Mouse (Mus musculus): Measurements from ENCODE around the gene Scgb2b17.
"Not testable (repeated sequence)": the region's sequence is repeated elsewhere in the genome, so short reads cannot be mapped to it uniquely, and the experiment has no call there.

Gene Scgb2b17

GRCm38 (mm10) chr7:33056461-33056860 lies at the start of gene Scgb2b17:
Gene Scgb2b17 (minus strand): TSS chr7:33056561.
- DNase-seq (ENCODE audit: low spot score): not testable (repeated sequence)

GRCm38 (mm10) chr7:33063149-33063548 lies 6.8 kb upstream of the Scgb2b17 start, which contains the start of gene Scgb1b17:
Gene Scgb1b17 (plus strand): TSS chr7:33063449.
- DNase-seq (ENCODE audit: low spot score): not testable (repeated sequence)
